Mouse (Mus musculus) forebrain, embryonic 11.5 days (tissue): ENCODE data around the gene Prpf8. TPM values are rescaled to one million over a fixed set of nuclear protein-coding genes. Genes with fewer than 3 reads are reported as not detected.

Source experiments
- ATAC-seq: fragments of 200-750 bp; cut with Nextera tagmentation; replicated peaks from 2 replicates; pipeline ENCODE4 v1.8.0; 2017; ENCODE audit warnings: moderate TSS enrichment; ENCODE audit not compliant: low FRiP score
- DNase-seq: peaks from one replicate; pipeline ENCODE4 v3.0.0-alpha.2; 2017; ENCODE audit warnings: low spot score
- H3K27ac ChIP-seq: fragments of 300-500 bp; sonication (generic); 2 replicates; pipeline ENCODE4 v1.5.1; 2014; ENCODE audit warnings: low read depth, low read length
- H3K27me3 ChIP-seq: fragments of 300-500 bp; sonication (generic); 2 replicates; pipeline ENCODE4 v1.6.1; 2014; ENCODE audit warnings: mild to moderate bottlenecking, low read length, mixed read lengths; ENCODE audit not compliant: control insufficient read depth, insufficient read depth
- H3K36me3 ChIP-seq: fragments of 300-500 bp; sonication (generic); 2 replicates; pipeline ENCODE4 v1.6.1; 2014; ENCODE audit warnings: mild to moderate bottlenecking, low read length, moderate library complexity, mixed read lengths; ENCODE audit not compliant: control insufficient read depth, insufficient read depth
- H3K4me1 ChIP-seq: fragments of 300-500 bp; sonication (generic); replicated peaks from 2 replicates; pipeline ENCODE4 v1.6.1; 2014; ENCODE audit warnings: low read length, mixed read lengths; ENCODE audit not compliant: control insufficient read depth, insufficient read depth
- H3K4me2 ChIP-seq: fragments of 300-500 bp; sonication (generic); 2 replicates; pipeline ENCODE4 v1.6.1; 2014; ENCODE audit warnings: low read depth, mild to moderate bottlenecking, low read length, moderate library complexity, mixed read lengths; ENCODE audit not compliant: severe bottlenecking
- H3K4me3 ChIP-seq: fragments of 300-500 bp; sonication (generic); 2 replicates; pipeline ENCODE4 v1.5.1; 2014; ENCODE audit warnings: low read depth, low read length
- H3K9ac ChIP-seq: fragments of 300-500 bp; sonication (generic); 2 replicates; pipeline ENCODE4 v1.6.1; 2014; ENCODE audit warnings: low read length
- H3K9me3 ChIP-seq: fragments of 300-500 bp; sonication (generic); 2 replicates; pipeline ENCODE4 v1.6.1; 2016; ENCODE audit warnings: low read length, mixed read lengths; ENCODE audit not compliant: control insufficient read depth
- WGBS: fragments of 180-500 bp; shearing (Covaris S2); extraction: QIAGEN DNeasy Blood & Tissue Kit; methylation state at CpG from one replicate; pipeline ENCODE4 v1.1.7; 2014; 5-methylcytosine and 5-hydroxymethylcytosine counted together
- polyA plus RNA-seq: library from polyadenylated mRNA; unstranded; fragments of >200 nt; fragmentation: Nextera tagmentation; extraction: Ambion mirVana; gene quantifications from 2 replicates; pipeline ENCODE4 v1.2.1, GENCODE M21; 2014

The Prpf8 gene
- polyA plus RNA-seq, 1 experiment from 2014 or later: 133 TPM

- no peak for DNase-seq
- H3K36me3 ChIP-seq: no peaks in the 10 kb centered on the region
Observed at GRCm38 (mm10) chr11:75515186-75515585, 28.6 kb downstream of the Prpf8 start.

GRCm38 (mm10) chr11:75519834-75520633 lies 33.4 kb downstream of the Prpf8 start:
- no peak overlapping the region for H3K9ac ChIP-seq

More at GRCm38 (mm10) chr11:75515186-75515585, 28.6 kb downstream of the Prpf8 start:
- H3K4me1 ChIP-seq: peaks cover 1% of the 10 kb centered on the region; the same call in 1 of the 2 replicates
- 92% methylated on average over 25 of the region's 25 CpGs for WGBS
- no peaks in the 10 kb centered on the region for H3K9me3 ChIP-seq
- no peak overlapping the region for H3K27ac ChIP-seq
- H3K4me2 ChIP-seq: no peak overlapping the region
- no peak overlapping the region for H3K4me3 ChIP-seq
- ATAC-seq: no peak
- H3K9ac ChIP-seq: no peak overlapping the region
- H3K27me3 ChIP-seq: no peaks in the 10 kb centered on the region

DNA sequence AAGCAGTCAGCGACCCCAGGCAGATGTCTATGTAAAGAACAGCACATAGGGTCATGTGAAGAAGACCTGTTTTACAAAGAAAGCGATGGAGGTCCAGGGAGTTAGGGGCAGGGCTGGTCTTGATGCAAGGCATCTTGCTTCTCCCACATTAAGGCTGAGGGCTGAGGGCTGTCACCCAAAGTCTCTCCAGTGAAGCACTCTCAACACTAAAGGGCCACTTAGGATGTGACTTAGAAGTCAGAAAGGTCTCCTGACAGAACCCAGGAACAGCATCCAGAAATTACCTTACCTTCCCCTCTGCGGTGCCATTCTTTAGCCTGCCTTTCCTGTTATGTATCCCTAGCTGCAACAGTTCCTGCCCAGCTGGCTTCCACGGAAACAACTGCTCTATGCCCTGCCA lies 35.0 kb downstream of the Prpf8 start:
- Histone ChIP-seq H3K4me2 (no peak overlapping the region), H3K4me3 (no peak overlapping the region), H3K9me3 (no peaks in the 10 kb centered on the region), H3K27ac (no peak overlapping the region), H3K9ac (no peak overlapping the region), H3K36me3 (no peaks in the 10 kb centered on the region), H3K4me1 (no peaks in the 10 kb centered on the region), H3K27me3 (no peaks in the 10 kb centered on the region)
- WGBS: 89% methylated on average over 4 of the region's 4 CpGs
- DNase-seq (no peak), ATAC-seq (no peak)

More at GRCm38 (mm10) chr11:75519834-75520633, 33.4 kb downstream of the Prpf8 start:
- Histone ChIP-seq H3K36me3 (no peaks in the 10 kb centered on the region), H3K27me3 (no peaks in the 10 kb centered on the region), H3K4me1 (no peaks in the 10 kb centered on the region), H3K27ac (no peak overlapping the region), H3K4me2 (no peak overlapping the region), H3K9me3 (no peaks in the 10 kb centered on the region), H3K4me3 (no peak overlapping the region)
- WGBS: 81% methylated on average over 15 of the region's 15 CpGs
- ATAC-seq: no peak
- DNase-seq: no peak

DNA sequence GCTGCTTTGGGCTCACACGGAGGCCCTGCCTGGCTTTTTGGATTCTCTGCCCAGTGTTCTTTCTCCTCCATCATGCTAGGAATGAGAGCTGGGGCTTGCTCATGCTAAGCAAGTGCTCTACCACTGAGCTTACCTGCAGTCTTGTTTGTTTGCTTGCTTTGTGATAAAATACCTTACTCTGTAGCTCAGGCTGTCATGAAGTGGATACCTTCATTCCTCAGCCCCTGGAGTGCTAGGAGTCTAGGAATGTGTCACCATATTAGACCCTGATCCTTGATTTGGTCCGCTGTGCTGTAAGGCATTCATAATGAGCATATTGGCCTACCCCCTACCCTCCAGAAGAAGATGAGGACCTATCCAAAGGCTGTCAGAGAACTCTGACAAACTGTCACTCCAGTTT lies 36.2 kb downstream of the Prpf8 start:
- no peaks in the 10 kb centered on the region for H3K36me3 ChIP-seq
- H3K4me2 ChIP-seq: no peak overlapping the region
- ATAC-seq (no peak), DNase-seq (no peak)
- no peak overlapping the region for H3K27ac ChIP-seq
- no peak overlapping the region for H3K9ac ChIP-seq
- WGBS: 80% methylated on average over 2 of the region's 2 CpGs
- no peak overlapping the region for H3K4me3 ChIP-seq
- H3K4me1 ChIP-seq: no peaks in the 10 kb centered on the region
- H3K9me3 ChIP-seq: no peaks in the 10 kb centered on the region
- H3K27me3 ChIP-seq: no peaks in the 10 kb centered on the region

- 86% methylated on average over 15 of the region's 15 CpGs for WGBS
- Histone ChIP-seq H3K27me3 (no peaks in the 10 kb centered on the region), H3K27ac (no peak overlapping the region), H3K4me2 (no peak overlapping the region), H3K4me1 (no peaks in the 10 kb centered on the region), H3K36me3 (no peaks in the 10 kb centered on the region), H3K4me3 (no peak overlapping the region), H3K9me3 (no peaks in the 10 kb centered on the region), H3K9ac (no peak overlapping the region)
- no peak for DNase-seq
- ATAC-seq: no peak
Observed at GRCm38 (mm10) chr11:75525531-75526125, 39.0 kb downstream of the Prpf8 start.

GRCm38 (mm10) chr11:75526943-75527342 lies 40.3 kb downstream of the Prpf8 start:
- Histone ChIP-seq H3K27me3 (no peaks in the 10 kb centered on the region), H3K4me2 (no peak overlapping the region), H3K36me3 (no peaks in the 10 kb centered on the region), H3K4me3 (no peak overlapping the region), H3K9ac (no peak overlapping the region), H3K9me3 (no peaks in the 10 kb centered on the region), H3K27ac (no peak overlapping the region), H3K4me1 (no peaks in the 10 kb centered on the region)
- ATAC-seq: no peak
- no peak for DNase-seq
- 91% methylated on average over 6 of the region's 6 CpGs for WGBS

- DNase-seq (no peak), ATAC-seq (no peak)
- no peaks in the 10 kb centered on the region for H3K9me3 ChIP-seq
- no peaks in the 10 kb centered on the region for H3K27me3 ChIP-seq
- H3K4me3 ChIP-seq: no peak overlapping the region
- no peak overlapping the region for H3K4me2 ChIP-seq
- H3K27ac ChIP-seq: no peak overlapping the region
- peaks cover 2% of the 10 kb centered on the region; the same call in 1 of the 2 replicates for H3K4me1 ChIP-seq
- H3K36me3 ChIP-seq: no peaks in the 10 kb centered on the region
- H3K9ac ChIP-seq: no peak overlapping the region
- WGBS: 47% methylated on average over 4 of the region's 4 CpGs
Observed at GRCm38 (mm10) chr11:75529771-75530170, 43.2 kb downstream of the Prpf8 start.

- Histone ChIP-seq H3K9ac (peak overlapping the region; percentile 75), H3K27ac (no peak overlapping the region), H3K36me3 (no peaks in the 10 kb centered on the region), H3K4me2 (peak overlapping the region; percentile 100), H3K4me3 (peak overlapping the region; percentile 70), H3K4me1 (peaks cover 2% of the 10 kb centered on the region; the same call in 1 of the 2 replicates), H3K9me3 (no peaks in the 10 kb centered on the region), H3K27me3 (no peaks in the 10 kb centered on the region)
- peak; percentile 99 for DNase-seq
- WGBS: 0% methylated on average over 10 of the region's 10 CpGs
- peak; percentile 43 for ATAC-seq
Observed at GRCm38 (mm10) chr11:75530325-75530724, 43.7 kb downstream of the Prpf8 start.
